Mouse (Mus musculus) thymus, adult 18-20 months (tissue): ENCODE measurements at regions not wholly inside any gene's neighbourhood (a gene's known extent, or its start where the extent isn't known, plus 50 kb on each side); places are given as distances from the start of the nearest gene placed in this dataset.
"Not testable (repeated sequence)": the region's sequence is repeated elsewhere in the genome, so short reads cannot be mapped to it uniquely, and the experiment has no call there.

Source experiments
- DNase-seq, 2 experiments: peaks; one replicate each; pipeline ENCODE4 v3.0.0; 2022; ENCODE audit warnings: mixed read lengths in 2 of 2

GRCm38 (mm10) chr5:3141841-3142240 is 199.4 kb upstream of the Cdk6 start:
- not testable (repeated sequence) for DNase-seq

DNA sequence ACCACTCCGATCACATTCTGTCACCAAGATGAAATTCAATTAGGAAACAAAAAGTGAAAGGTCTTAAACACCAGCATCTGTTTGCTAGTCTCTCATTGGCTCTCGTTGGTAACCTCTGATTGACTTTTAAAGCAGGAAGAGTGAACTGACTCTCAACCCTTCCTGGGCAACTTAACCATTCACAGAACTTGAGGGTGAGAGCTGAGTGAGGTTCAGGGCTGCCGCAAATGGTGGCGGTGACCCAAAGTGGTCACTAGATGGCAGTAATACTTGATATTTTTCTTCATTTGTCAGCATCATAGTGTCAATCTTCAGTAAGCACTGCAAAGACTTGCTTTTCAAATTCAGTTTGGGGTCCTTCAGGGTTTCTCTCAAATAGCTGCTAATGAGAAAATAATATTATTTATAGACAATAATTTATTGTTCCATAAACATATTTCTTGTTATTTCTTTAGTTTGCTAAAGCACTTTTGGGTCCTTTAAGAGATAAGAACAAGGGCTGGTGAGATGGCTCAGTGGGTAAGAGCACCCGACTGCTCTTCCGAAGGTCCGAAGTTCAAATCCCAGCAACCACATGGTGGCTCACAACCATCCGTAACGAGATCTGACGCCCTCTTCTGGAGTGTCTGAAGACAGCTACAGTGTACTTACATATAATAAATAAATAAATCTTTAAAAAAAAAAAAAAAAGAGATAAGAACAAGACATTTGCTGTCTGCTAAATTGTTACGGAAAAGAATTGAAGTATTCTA is 194.6 kb upstream of the Cdk6 start:
- DNase-seq = not testable (repeated sequence)

DNA sequence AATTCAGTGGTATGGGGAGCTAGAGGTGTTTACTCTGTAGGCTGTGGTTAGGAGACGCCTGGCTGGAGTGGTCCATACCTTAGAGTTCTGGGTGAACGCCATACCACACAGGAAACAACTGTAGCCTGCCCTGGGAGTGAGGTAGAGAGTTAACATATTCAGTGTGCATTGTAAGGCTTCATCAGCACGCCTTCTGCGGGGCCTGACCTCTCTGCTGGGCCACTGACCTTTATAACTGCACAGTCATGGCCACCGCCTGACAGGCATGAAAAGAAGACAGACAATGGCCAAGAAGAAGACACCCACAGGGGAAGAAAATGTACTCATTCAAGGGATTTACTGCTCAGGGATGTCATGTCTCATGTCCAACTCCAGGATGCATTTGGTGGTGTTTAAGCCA is 191.4 kb upstream of the Cdk6 start:
- DNase-seq = not testable (repeated sequence)

DNA sequence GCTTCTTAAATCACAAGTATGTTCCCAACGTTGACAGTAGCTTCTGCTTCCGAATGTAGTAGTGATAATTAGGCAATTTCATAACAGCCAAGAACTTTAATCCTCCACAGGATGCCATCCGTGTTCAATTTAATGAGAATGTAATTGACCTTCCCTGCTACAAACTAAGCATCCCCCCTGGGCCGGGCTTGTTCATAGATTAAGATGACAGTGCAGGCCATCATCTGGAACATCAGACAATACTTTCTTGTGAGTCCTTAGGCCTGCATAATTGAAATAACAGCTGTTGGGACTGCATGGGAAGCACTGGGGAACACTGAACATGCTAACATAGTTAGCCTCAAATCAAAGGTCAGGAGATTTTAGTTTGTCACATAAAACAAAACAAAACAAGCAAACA is 190.5 kb upstream of the Cdk6 start:
- DNase-seq = not testable (repeated sequence)

DNA sequence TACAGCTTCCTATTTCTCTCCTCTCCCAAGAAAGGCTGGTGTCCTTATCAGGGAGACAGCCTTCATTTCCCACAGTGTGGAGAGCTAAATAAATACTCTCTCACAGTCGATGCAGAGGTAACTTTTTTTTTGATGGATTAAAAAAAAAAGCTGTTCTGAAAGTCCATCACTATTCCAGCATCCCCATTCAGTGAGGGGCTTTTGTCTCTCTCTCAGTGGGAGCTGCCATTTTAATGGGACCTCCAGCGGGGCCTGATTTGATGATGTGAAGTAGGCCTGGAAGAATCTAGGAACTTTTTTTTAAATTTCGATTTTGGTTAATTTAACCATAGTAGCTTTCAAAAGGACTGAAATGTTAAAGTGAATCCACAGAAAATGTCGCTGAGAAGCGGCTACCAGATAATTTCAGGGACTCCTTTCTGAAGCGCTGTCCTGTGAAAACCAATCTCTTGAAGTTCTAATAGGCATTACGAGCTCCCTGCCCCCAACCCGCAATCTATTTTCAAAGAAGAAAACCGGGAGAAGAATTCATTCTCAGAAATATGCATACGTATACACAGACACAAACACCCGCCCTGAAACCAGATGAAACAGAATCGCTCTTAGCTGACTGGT is 189.6 kb upstream of the Cdk6 start:
- DNase-seq = not testable (repeated sequence)

DNA sequence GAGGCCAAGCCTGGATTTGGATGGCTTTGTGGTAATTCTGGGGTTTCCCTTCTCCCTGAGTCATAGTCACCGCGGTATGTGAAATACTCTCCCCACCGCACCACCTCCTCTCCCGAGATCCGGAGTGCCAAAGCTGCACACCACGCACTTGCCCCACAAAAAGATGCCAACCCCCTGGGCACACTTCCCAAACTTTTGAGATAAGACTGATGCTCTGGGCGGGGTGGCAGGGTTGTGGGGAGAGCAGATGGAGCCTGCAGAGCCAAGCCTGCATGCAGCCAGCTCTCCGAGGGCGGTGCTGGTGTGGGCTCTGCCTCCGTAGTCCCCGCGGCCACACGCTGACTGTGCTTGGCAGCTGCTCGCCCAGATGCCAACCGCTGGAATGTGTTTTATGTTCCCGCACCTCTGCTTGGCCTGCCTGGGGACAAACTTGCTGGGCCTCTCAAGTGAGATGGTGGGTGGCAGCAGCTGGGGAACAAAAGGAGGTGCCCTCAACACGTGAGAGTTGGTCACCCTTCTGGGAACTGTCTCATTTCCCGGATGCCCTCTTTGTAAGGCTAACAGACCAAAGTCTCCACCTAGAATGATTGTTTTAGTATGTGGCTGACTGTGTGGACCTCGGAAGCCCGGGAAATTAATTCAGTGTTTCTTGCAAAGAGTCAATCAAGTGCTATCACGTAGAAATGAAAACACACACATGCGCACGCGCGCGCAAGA is 189.0 kb upstream of the Cdk6 start:
- DNase-seq = peak in 1 of 2 experiments; percentile 6

DNA sequence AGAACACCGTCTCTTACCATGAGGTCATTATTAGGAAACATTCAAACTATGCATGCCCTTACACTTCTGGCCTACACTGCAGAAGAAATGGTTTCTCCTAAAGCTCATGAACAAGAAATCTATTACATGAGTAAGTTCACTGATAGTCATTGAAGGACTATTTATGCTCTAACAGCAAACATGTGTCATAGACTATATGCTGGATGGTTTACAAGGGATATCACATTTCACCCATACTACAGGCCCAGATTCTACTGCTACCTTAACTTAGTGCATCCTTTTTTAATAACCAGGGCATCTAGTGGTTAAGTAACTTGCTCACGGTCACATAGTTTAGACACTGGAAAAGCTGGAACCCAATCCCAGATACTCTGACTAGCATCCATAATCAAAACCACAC is 175.8 kb upstream of the Cdk6 start:
- DNase-seq = not testable (repeated sequence)

DNA sequence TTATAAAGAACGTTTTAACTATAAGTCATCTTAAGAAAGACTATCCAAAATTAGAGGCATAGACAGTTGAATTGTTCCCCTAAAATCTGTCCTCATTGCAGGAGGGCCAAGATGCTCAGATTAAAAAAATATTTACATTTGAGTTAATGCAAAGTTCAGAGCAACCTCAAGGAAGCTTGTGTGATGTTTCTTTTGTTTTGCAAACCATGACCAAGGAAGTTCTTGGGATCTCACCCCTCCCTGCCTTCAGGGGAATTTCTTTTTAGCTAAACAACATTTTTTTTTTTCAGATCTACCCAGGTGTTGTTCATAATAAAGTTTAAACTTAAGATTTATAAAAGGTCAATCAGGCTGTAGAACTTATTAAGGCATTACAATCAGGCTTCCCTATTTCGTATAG is 174.8 kb upstream of the Cdk6 start:
- DNase-seq = not testable (repeated sequence)

DNA sequence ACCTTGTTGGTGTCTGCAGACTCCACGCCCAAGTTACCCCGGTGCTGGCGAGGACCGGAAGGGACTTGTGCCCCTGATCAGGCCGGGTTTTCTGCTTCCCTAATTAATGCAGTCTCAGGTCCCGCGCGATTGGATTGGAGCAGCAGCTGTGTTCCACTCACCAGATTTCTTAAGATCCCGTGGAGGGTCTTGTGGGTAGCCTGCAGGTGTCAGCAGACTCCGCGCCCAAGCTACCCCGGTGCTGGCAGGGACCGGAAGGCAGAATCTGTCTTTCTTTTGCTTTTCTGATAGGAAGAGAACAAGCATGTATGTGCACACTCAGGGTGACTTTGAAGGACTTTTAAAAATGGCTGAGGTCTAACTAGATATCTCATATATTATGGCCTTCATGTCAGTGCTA is 147.7 kb upstream of the Cdk6 start:
- DNase-seq = peak; percentile 3 to 8

DNA sequence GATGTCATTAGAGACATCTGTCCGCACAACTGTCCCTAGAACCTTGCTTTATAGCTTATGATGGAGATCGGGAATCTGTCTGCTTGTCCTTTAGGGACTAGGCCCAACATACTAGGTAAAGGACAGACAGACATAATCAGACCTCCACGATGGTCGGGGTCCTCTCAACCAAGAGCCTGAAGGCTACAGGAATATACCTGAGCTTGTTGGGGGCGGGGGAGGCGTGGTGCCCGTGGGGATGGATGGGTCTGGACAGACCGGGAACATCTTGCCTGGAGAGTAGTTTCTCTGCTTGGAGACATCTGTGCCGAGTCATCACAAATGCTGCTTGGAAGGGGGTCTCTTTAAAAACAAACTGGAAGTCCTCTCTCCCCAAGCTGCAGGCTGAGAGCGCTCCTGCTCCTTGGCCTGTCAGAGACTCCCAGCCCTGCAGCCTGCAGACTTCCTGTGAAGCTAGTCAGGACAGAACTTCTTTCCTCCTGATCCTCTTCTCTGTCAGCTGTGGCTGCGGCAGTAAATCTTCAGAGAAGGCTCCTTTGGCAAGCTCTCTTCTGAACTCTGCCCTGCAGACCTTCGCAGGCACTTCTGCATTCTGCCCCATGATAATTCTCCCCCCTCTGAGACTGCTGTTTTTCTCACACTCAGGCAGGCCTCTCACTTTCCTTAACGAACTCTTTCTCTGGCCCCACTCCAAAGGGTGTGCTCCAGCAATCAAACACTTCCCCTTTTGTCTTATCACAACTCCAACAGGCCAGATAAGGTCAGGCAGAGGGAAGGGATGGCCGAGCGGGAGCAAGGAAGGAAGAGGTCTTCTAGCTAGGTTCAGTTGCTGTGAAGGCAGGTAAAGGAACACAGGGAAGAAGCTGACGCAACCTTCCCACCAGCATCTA is 143.1 kb upstream of the Cdk6 start:
- DNase-seq = no peak

- DNase-seq = not testable (repeated sequence)
Measured at GRCm38 (mm10) chr5:3198869-3199550, 142.3 kb upstream of the Cdk6 start.

- DNase-seq = not testable (repeated sequence)
Measured at GRCm38 (mm10) chr5:3206160-3206559, 135.1 kb upstream of the Cdk6 start.

- not testable (repeated sequence) for DNase-seq
Measured at GRCm38 (mm10) chr5:3208293-3208692, 133.0 kb upstream of the Cdk6 start.

GRCm38 (mm10) chr5:3211284-3211683 is 130.0 kb upstream of the Cdk6 start:
- no peak for DNase-seq

GRCm38 (mm10) chr5:3216053-3216452 is 125.2 kb upstream of the Cdk6 start:
- DNase-seq = no peak

GRCm38 (mm10) chr5:3219230-3219629 is 122.1 kb upstream of the Cdk6 start:
- DNase-seq = no peak

GRCm38 (mm10) chr5:3219770-3220169 is 121.5 kb upstream of the Cdk6 start:
- no peak for DNase-seq

DNA sequence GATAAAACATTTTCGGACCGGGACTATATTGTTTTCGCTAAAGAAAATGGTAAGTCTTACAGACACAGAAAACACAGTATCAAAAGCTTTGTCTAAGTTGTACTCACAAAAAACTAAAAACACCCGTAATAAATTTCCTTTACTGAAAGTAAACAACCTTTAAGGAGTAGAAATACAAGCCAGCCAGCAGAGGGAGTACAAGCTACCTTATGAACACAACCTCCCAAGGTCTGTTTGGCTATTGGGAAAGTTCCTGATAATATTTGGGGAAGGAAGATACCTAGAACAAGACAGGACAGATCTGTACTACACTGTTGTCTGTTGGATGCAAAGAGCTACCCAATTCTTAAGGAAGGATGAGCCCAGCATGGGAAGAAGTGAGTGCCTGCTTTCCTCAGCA is 117.5 kb upstream of the Cdk6 start:
- DNase-seq = not testable (repeated sequence)

DNA sequence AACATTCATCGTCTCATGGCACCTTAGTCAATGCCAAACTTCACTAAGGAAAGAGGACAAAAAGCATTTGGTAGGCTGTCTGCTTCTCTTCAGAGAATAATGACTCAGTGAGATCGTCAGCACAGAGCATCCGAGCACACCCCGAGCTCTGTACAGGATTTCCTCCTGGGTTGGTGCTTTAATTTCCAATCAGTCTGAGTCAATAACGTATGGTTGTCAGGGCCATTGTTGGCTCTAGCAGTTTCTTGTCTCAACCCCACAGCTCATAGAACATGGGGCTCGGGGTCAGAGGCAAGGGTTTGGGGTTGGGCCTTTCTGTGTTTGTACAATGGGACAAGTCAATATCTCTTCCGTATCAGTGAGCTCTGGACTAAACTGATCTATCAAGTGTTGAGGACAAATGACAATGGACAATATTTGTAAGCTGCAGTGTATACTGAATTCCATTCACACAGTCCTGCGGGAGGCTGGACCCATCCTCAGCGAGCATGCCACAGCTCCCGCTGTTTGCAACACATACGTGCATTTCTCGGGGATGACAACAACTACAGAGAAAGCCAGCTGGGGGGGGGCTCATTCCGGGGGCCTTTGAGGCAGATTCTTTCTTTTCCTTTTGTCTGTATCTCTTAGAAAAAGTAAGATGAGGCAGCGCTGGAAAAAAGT is 116.8 kb upstream of the Cdk6 start:
- DNase-seq = not testable (repeated sequence)

GRCm38 (mm10) chr5:3225358-3225757 is 115.9 kb upstream of the Cdk6 start:
- DNase-seq = not testable (repeated sequence)

DNA sequence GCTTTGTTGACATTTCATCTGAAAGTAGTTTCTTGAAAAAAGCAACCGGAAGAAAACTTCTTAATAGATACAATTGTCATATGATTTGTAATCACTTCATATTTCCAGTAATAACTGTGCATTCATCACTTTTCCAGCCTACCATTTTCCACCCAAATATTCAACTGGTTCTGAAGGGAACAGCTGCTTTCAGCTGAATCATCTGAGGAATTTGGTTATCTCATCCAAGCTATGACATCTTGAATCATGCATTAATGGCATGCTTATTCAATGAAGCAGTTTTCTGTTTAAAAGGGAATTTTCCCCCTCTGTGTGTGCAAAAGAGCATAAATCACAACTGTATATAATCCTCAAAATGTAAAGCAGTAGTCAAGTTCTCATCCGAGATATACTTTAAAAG is 97.2 kb upstream of the Cdk6 start:
- not testable (repeated sequence) for DNase-seq

- DNase-seq = no peak
Measured at GRCm38 (mm10) chr5:3247333-3247732, 94.0 kb upstream of the Cdk6 start.
